Mouse (Mus musculus) heart, postnatal 0 days (tissue): ENCODE measurements at regions not wholly inside any gene's neighbourhood (a gene's known extent, or its start where the extent isn't known, plus 50 kb on each side); places are given as distances from the start of the nearest gene placed in this dataset. TPM values are rescaled to one million over a fixed set of nuclear protein-coding genes. Genes with fewer than 3 reads are reported as not detected.

Experiments
- ATAC-seq: fragments of 200-750 bp; cut with Nextera tagmentation; 2 replicates; pipeline ENCODE4 v1.8.0; 2017; ENCODE audit warnings: low read depth, moderate number of reproducible peaks, moderate library complexity; ENCODE audit not compliant: insufficient read depth
- DNase-seq: peaks from one replicate; pipeline ENCODE4 v3.0.0-alpha.2; 2016; ENCODE audit warnings: low spot score
- H3K27ac ChIP-seq: fragments of 300-500 bp; sonication (generic); 2 replicates; pipeline ENCODE4 v1.5.1; 2014; ENCODE audit warnings: low read depth, mild to moderate bottlenecking
- H3K27me3 ChIP-seq: fragments of 300-500 bp; sonication (generic); 2 replicates; pipeline ENCODE4 v1.6.1; 2014; ENCODE audit warnings: low read length, mixed read lengths; ENCODE audit not compliant: control insufficient read depth, insufficient read depth
- H3K36me3 ChIP-seq: fragments of 300-500 bp; sonication (generic); replicated peaks from 2 replicates; pipeline ENCODE4 v1.6.1; 2014; ENCODE audit warnings: low read length, mixed read lengths; ENCODE audit not compliant: control insufficient read depth, insufficient read depth
- H3K4me1 ChIP-seq: fragments of 300-500 bp; sonication (generic); 2 replicates; pipeline ENCODE4 v1.6.1; 2014; ENCODE audit warnings: antibody characterized with exemption; ENCODE audit not compliant: control insufficient read depth, insufficient read depth
- H3K4me2 ChIP-seq: fragments of 300-500 bp; sonication (generic); 2 replicates; pipeline ENCODE4 v1.6.1; 2014; ENCODE audit warnings: low read depth, mild to moderate bottlenecking, low read length, moderate library complexity
- H3K4me3 ChIP-seq: fragments of 300-500 bp; sonication (generic); 2 replicates; pipeline ENCODE4 v1.5.1; 2014; ENCODE audit warnings: low read depth, low read length
- H3K9ac ChIP-seq: fragments of 300-500 bp; sonication (generic); replicated peaks from 2 replicates; pipeline ENCODE4 v1.6.1; 2014; ENCODE audit warnings: low read depth, low read length, mixed read lengths
- H3K9me3 ChIP-seq: fragments of 300-500 bp; sonication (generic); replicated peaks from 2 replicates; pipeline ENCODE4 v1.6.1; 2016; ENCODE audit warnings: low read length; ENCODE audit not compliant: control insufficient read depth
- CTCF ChIP-seq: IDR thresholded peaks from 2 replicates; pipeline ENCODE4 v1.5.1; 2016; ENCODE audit warnings: antibody characterized with exemption, control low read depth, low read depth
- EP300 ChIP-seq: IDR thresholded peaks from 2 replicates; pipeline ENCODE4 v1.6.1; 2016; ENCODE audit warnings: antibody characterized with exemption, low read depth
- WGBS: fragments of 180-500 bp; shearing (Covaris S2); extraction: QIAGEN DNeasy Blood & Tissue Kit; methylation state at CpG from one replicate; pipeline ENCODE4 v1.1.7; 2014; 5-methylcytosine and 5-hydroxymethylcytosine counted together
- microRNA-seq: library from miRNA; unstranded; fragments of <30 nt; microRNA quantifications from one replicate; pipeline ENCODE4, GENCODE M21; 2016

- no peak for ATAC-seq
- WGBS = 65% methylated on average over 1 of the region's 1 CpGs
- H3K27ac ChIP-seq = no peak overlapping the region
These were observed 56.4 kb upstream of the Egfr start for GRCm38 (mm10) chr11:16695596-16695995.

GRCm38 (mm10) chr11:16696787-16697186, 55.2 kb upstream of the Egfr start:
- no peak overlapping the region for H3K27ac ChIP-seq
- H3K4me1 ChIP-seq = no peaks in the 10 kb centered on the region
- H3K9ac ChIP-seq = no peak overlapping the region
- TF ChIP-seq CTCF (no peak), EP300 (no peak)
- no peaks in the 10 kb centered on the region for H3K9me3 ChIP-seq
- WGBS = 56% methylated on average over 2 of the region's 2 CpGs
- no peaks in the 10 kb centered on the region for H3K27me3 ChIP-seq
- H3K4me2 ChIP-seq = no peak overlapping the region
- no peak overlapping the region for H3K4me3 ChIP-seq
- H3K36me3 ChIP-seq = no peaks in the 10 kb centered on the region
- no peak for ATAC-seq
- DNase-seq = no peak

More at GRCm38 (mm10) chr11:16695596-16695995, 56.4 kb upstream of the Egfr start:
- Histone ChIP-seq H3K4me1 (no peaks in the 10 kb centered on the region), H3K9ac (no peak overlapping the region), H3K36me3 (no peaks in the 10 kb centered on the region), H3K4me3 (no peak overlapping the region), H3K9me3 (no peaks in the 10 kb centered on the region), H3K27me3 (no peaks in the 10 kb centered on the region), H3K4me2 (no peak overlapping the region)
- TF ChIP-seq CTCF = no peak
- TF ChIP-seq EP300 = no peak
- no peak for DNase-seq

- 79% methylated on average over 4 of the region's 4 CpGs for WGBS
These were observed 50.2 kb upstream of the Egfr start for GRCm38 (mm10) chr11:16701826-16702225.

More at GRCm38 (mm10) chr11:16701826-16702225, 50.2 kb upstream of the Egfr start:
- no peak overlapping the region for H3K4me2 ChIP-seq
- no peaks in the 10 kb centered on the region for H3K4me1 ChIP-seq
- no peak overlapping the region for H3K27ac ChIP-seq
- TF ChIP-seq CTCF (no peak), EP300 (no peak)
- no peak overlapping the region for H3K9ac ChIP-seq
- H3K27me3 ChIP-seq = no peaks in the 10 kb centered on the region
- H3K4me3 ChIP-seq = no peak overlapping the region
- H3K36me3 ChIP-seq = no peaks in the 10 kb centered on the region
- no peaks in the 10 kb centered on the region for H3K9me3 ChIP-seq
- no peak for DNase-seq
- no peak for ATAC-seq

Small RNA genes in the stretch of these regions (microRNA-seq; reads per million reads assigned to microRNA genes)
- gene Gm24714 = not detected
